In genomic region chr3:84814762-84815381, GRCm38 (mm10) we compare ENCODE assay signal across 8 mouse cellular contexts. TPM values are rescaled to one million over a fixed set of nuclear protein-coding genes. Genes with fewer than 3 reads are reported as not detected.
DNase-seq lines count a peak whose midpoint lies in the region; ATAC-seq and TF ChIP-seq lines count a peak whose summit lies in the region.

TSS of gene Fbxw7 (plus strand) at chr3:84815268.

- 0% methylated on average over 24 of the region's 76 CpGs for WGBS in embryonic facial prominence, embryonic 14.5 days
- WGBS in heart, embryonic 15.5 days = under 1% methylated on average over 57 of the region's 76 CpGs

- H3K4me2 ChIP-seq in embryonic facial prominence, embryonic 14.5 days (ENCODE audit: low read depth, low read length) = peak within 1 kb of the TSS; percentile 96
- H3K4me2 ChIP-seq in heart, embryonic 15.5 days = peak within 1 kb of the TSS; percentile 97

- H3K9ac ChIP-seq in ES-E14 (ENCODE audit: insufficient read depth, low read depth, low read length, poor library complexity, severe bottlenecking) = peak within 1 kb of the TSS; percentile 94
- peak within 1 kb of the TSS; percentile 90 for H3K9ac ChIP-seq in embryonic facial prominence, embryonic 14.5 days (ENCODE audit: low read depth, low read length)
- H3K9ac ChIP-seq in heart, embryonic 15.5 days = peak within 1 kb of the TSS; percentile 87

- H3K4me1 ChIP-seq in ES-E14 (ENCODE audit: control insufficient read depth in 2 of 2, insufficient read depth in 2 of 2, low read length in 2 of 2, poor library complexity in 1 of 2) = peaks cover 2 to 5% of the 10 kb centered on the region in 2 experiments; a peak in 2 of 4 replicates
- peaks cover 13% of the 10 kb centered on the region for H3K4me1 ChIP-seq in embryonic facial prominence, embryonic 14.5 days (ENCODE audit: control insufficient read depth, insufficient read depth, low read length)
- peaks cover 25% of the 10 kb centered on the region for H3K4me1 ChIP-seq in heart, embryonic 15.5 days (replicated peaks)

- ATAC-seq in embryonic facial prominence, embryonic 14.5 days (ENCODE audit: low read depth) = peak; percentile 56
- peak; percentile 51 for ATAC-seq in heart, embryonic 15.5 days (replicated peaks; ENCODE audit: insufficient number of reproducible peaks, insufficient read depth, low FRiP score, low read depth)

- H3K9me3 ChIP-seq in ES-E14 (ENCODE audit: control insufficient read depth, insufficient read depth, low read depth, low read length) = no peaks in the 10 kb centered on the region
- H3K9me3 ChIP-seq in embryonic facial prominence, embryonic 14.5 days (ENCODE audit: control insufficient read depth, low read length) = no peaks in the 10 kb centered on the region
- no peaks in the 10 kb centered on the region for H3K9me3 ChIP-seq in heart, embryonic 15.5 days (replicated peaks)

- peak; percentile 12 for DNase-seq in kidney, adult 9 months
- no peak for DNase-seq in kidney, postnatal 4 days
- DNase-seq in ES-E14 (ENCODE audit: low read depth, low spot score) = no peak
- peak; percentile 9 for DNase-seq in embryonic facial prominence, embryonic 14.5 days (ENCODE audit: low spot score)
- peak; percentile 4 to 8 for DNase-seq in layer of hippocampus, adult 18-20 months (ENCODE audit: low spot score in 2 of 2)
- DNase-seq in lung, postnatal 10 days = peak; percentile 40
- peak; percentile 60 for DNase-seq in thymus, postnatal 14 days

- H3K36me3 ChIP-seq in ES-E14 (ENCODE audit: control insufficient read depth, insufficient read depth, low read length, poor library complexity, severe bottlenecking) = no peaks in the 10 kb centered on the region
- H3K36me3 ChIP-seq in embryonic facial prominence, embryonic 14.5 days (ENCODE audit: control insufficient read depth, insufficient read depth, low read length) = no peaks in the 10 kb centered on the region
- H3K36me3 ChIP-seq in heart, embryonic 15.5 days = no peaks in the 10 kb centered on the region

- peak within 1 kb of the TSS; percentile 81 for H3K27ac ChIP-seq in ES-E14 (ENCODE audit: insufficient read depth, low read depth, low read length, poor library complexity, severe bottlenecking)
- peak within 1 kb of the TSS; percentile 96 for H3K27ac ChIP-seq in embryonic facial prominence, embryonic 14.5 days (replicated peaks; ENCODE audit: low read depth, low read length)
- H3K27ac ChIP-seq in heart, embryonic 15.5 days = peak within 1 kb of the TSS; percentile 97

- peak within 1 kb of the TSS; percentile 98 for H3K4me3 ChIP-seq in ES-E14 (ENCODE audit: insufficient read depth in 1 of 2, low read depth in 1 of 2, low read length in 2 of 2, poor library complexity in 1 of 2, severe bottlenecking in 1 of 2)
- H3K4me3 ChIP-seq in embryonic facial prominence, embryonic 14.5 days (ENCODE audit: low read depth, low read length) = peak within 1 kb of the TSS; percentile 94
- H3K4me3 ChIP-seq in heart, embryonic 15.5 days = peak within 1 kb of the TSS; percentile 98

- no peaks in the 10 kb centered on the region for H3K27me3 ChIP-seq in embryonic facial prominence, embryonic 14.5 days (replicated peaks; ENCODE audit: control insufficient read depth, insufficient read depth, low read length)
- H3K27me3 ChIP-seq in heart, embryonic 15.5 days = no peaks in the 10 kb centered on the region

- in situ Hi-C loops in ES-E14 (cut with MboI; ENCODE audit: low sequenced_read_pairs in 2 of 2, unreplicated experiment in 2 of 2) = no loop called here

TF ChIP-seq in ES-E14, 5 proteins besides CTCF, POLR2A, EP300 and RAD21:
- TF ChIP-seq HCFC1 (IDR thresholded peaks at IDR 0.05; ENCODE audit: borderline replicate concordance, insufficient read depth, low read length) (no peak), ZC3H11A (IDR thresholded peaks at IDR 0.05; ENCODE audit: borderline replicate concordance, low read depth, low read length) (no peak), MAFK (IDR thresholded peaks at IDR 0.05; ENCODE audit: insufficient read depth, low read depth, low read length) (no peak), CHD2 (IDR thresholded peaks at IDR 0.05; ENCODE audit: low read depth, low read length) (no peak), ZNF384 (IDR thresholded peaks at IDR 0.05; ENCODE audit: low read depth, low read length) (no peak)
TF ChIP-seq in ES-E14: peak in this region for 0.

RNA-seq across cellular contexts. Expression of gene Fbxw7, which starts in this region (rescaled TPM):
- 29.7 and 35.1 TPM in 2 replicates for total RNA-seq in ES-E14 (2012; rRNA removed)
- polyA plus RNA-seq in embryonic facial prominence, embryonic 14.5 days (2014; fragmentation: Nextera tagmentation; extraction: Ambion mirVana) = 13.7 and 14.2 TPM in 2 replicates
- 8.1 and 9.8 TPM in 2 replicates for polyA plus RNA-seq in heart, embryonic 15.5 days (2015; fragmentation: Nextera tagmentation; extraction: Ambion mirVana)
- total RNA-seq in layer of hippocampus, adult 18-20 months (2021) = 100 to 1,000 TPM; 155 to 157 TPM

Comparison
In these comparisons a context has a peak if more than half of its experiments do, and no peak if none do; other contexts are left out.
1. DNase-seq: peak in kidney, adult 9 months (single experiment), embryonic facial prominence, embryonic 14.5 days (single experiment), layer of hippocampus, adult 18-20 months (2 of 2), lung, postnatal 10 days (single experiment) and thymus, postnatal 14 days (single experiment); none in kidney, postnatal 4 days (0 of 2) and ES-E14 (single experiment).
2. Peak in every context shown above with its lines, with median percentiles within 50 percentile points of each other: H3K27ac ChIP-seq, H3K4me3 ChIP-seq and H3K9ac ChIP-seq.